Mouse (Mus musculus) embryonic fibroblast, embryonic 13.5 days (primary cell): ENCODE measurements around the gene Fam173a. TPM values are rescaled to one million over a fixed set of nuclear protein-coding genes. Genes with fewer than 3 reads are reported as not detected.

ENCODE experiments used
- H3K27ac ChIP-seq: 2 replicates; pipeline ENCODE4 v1.5.1; 2012; ENCODE audit warnings: low read length, control low read depth, inconsistent platforms; ENCODE audit not compliant: insufficient read depth
- H3K4me1 ChIP-seq: 2 replicates; pipeline ENCODE4 v1.6.1; 2011; ENCODE audit warnings: low read length; ENCODE audit not compliant: control insufficient read depth, insufficient read depth
- H3K4me3 ChIP-seq: 2 replicates; pipeline ENCODE4 v1.5.1; 2011; ENCODE audit warnings: mild to moderate bottlenecking, control low read depth, low read length; ENCODE audit not compliant: insufficient read depth
- CTCF ChIP-seq: IDR thresholded peaks from 2 replicates; pipeline ENCODE4 v1.5.1; 2011; ENCODE audit warnings: mild to moderate bottlenecking, control low read depth, low read length, moderate library complexity, borderline replicate concordance; ENCODE audit not compliant: insufficient read depth
- POLR2A ChIP-seq: IDR thresholded peaks from 2 replicates; pipeline ENCODE4 v1.6.1; 2011; ENCODE audit warnings: low read depth, mild to moderate bottlenecking, control low read depth, low read length, moderate library complexity
- polyA plus RNA-seq: library from polyadenylated mRNA; stranded (reverse); fragments of >200 nt; gene quantifications from 2 replicates; pipeline ENCODE4 v1.2.4, GENCODE M21; 2011; ENCODE audit warnings: low read depth; ENCODE audit not compliant: missing spikeins, insufficient read length

The Fam173a gene
- polyA plus RNA-seq, 1 experiment: 25.4 TPM

DNA sequence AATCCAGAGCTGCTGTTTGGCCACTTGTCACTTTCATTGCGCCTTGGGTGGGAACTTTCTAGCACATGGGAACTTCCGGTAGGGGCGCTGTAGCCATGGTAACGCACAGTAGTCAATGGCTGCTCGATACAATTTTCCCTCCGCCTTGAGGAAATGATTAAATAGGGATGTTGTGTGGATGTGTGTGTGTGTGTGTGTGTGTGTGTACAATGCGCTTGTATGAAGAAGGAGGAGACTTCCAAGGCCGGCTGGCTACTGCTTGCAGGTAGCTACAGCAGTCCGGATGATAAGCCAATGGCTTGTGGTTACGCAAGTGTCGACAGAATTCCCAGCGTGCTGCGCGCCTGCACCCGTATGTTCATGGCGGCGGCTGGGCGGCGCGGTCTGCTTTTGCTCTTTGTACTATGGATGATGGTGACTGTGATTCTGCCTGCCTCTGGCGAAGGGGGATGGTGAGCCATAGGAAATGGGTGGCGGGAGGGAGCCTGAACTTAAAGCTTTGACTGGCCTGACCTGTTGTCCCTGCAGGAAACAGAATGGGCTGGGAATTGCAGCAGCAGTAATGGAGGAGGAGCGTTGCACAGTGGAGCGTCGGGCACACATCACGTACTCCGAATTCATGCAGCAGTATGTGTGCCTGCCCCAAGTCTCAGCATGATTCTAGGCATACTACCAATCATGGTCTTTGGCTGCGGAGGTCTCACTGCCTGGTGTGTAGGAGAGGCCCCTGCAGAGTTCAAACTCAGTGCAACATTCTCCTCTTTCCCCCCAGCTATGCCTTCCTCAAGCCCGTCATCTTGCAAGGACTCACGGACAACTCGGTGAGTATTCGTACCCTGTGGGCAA, 36.2 kb upstream of the Fam173a start, which contains the start of gene Jmjd8:
Gene Jmjd8, plus strand, starts transcription at position 156 of the 846 bp plus-strand sequence.
- Histone ChIP-seq H3K4me1 (peaks cover 7% of the 10 kb centered on the region; the same call in 1 of the 2 replicates), H3K27ac (peak within 1 kb of the TSS; percentile 59), H3K4me3 (peak within 1 kb of the TSS; percentile 44)
- TF ChIP-seq CTCF (peak; percentile 10; the same call in 1 of the 2 replicates), POLR2A (peak; percentile 86)

DNA sequence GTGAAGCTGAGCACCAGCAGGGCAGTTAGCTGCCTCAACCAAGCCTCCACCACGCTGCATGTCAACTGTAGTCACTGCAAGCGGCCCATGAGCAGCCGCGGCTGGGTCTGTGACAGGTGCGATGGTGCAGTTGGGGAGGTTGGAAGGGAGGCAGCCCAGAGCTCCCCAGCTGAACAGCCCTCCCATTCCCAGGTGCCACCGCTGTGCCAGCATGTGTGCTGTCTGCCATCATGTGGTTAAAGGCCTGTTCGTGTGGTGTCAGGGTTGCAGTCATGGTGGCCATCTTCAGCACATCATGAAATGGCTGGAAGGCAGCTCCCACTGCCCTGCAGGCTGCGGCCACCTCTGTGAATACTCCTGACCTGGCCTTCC, 35.5 kb upstream of the Fam173a start:
- TF ChIP-seq POLR2A: no peak
- no peak for TF ChIP-seq CTCF
- peaks cover 7% of the 10 kb centered on the region; the same call in 1 of the 2 replicates for H3K4me1 ChIP-seq
- no peak overlapping the region for H3K27ac ChIP-seq
- H3K4me3 ChIP-seq: no peak overlapping the region

- Histone ChIP-seq H3K4me3 (no peak overlapping the region), H3K4me1 (peaks cover 7% of the 10 kb centered on the region; the same call in 1 of the 2 replicates), H3K27ac (no peak overlapping the region)
- no peak for TF ChIP-seq CTCF
Observed at GRCm38 (mm10) chr17:25827546-25828222, 35.0 kb upstream of the Fam173a start.

DNA sequence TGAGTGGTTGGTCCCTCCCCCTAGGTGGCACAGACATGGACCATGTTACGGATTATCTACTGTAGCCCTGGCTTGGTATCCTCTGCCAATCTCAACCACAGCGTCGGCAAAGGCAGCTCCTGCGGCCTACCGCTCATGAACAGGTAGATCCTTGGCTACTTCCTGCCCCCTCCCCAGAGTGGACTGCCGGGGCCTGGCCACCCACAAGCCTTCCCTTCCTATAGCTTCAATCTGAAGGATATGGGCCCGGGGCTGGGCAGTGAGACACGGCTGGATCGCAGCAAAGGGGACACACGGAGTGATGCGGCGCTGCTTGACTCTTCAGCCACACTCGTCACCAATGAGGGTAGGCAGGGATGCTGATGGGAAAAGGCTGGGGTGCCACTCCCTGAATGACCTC, 34.3 kb upstream of the Fam173a start:
- Histone ChIP-seq H3K4me1 (peaks cover 7% of the 10 kb centered on the region; the same call in 1 of the 2 replicates), H3K4me3 (no peak overlapping the region)
- TF ChIP-seq CTCF (no peak), POLR2A (no peak)

DNA sequence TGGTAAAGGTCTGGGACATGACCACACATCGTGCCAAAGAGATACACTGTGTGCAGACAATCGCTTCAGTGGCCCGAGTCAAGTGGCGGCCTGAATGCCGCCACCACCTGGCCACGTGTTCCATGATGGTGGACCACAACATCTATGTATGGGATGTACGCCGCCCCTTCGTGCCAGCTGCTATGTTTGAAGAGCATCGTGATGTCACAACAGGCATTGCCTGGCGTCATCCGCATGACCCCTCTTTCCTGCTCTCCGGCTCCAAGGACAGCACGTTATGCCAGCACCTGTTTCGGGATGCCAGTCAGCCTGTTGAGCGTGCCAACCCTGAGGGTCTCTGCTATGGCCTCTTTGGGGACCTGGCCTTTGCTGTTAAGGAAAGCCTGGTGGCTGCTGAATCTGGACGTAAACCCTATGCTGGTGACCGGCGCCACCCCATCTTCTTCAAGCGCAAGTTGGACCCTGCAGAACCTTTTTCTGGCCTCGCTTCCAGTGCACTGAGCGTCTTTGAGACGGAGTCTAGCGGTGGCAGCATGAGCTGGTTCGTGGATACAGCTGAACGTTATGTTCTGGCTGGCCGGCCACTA, 33.4 kb upstream of the Fam173a start:
- H3K4me3 ChIP-seq: no peak overlapping the region
- TF ChIP-seq CTCF (no peak), POLR2A (no peak)
- H3K27ac ChIP-seq: no peak overlapping the region
- H3K4me1 ChIP-seq: peaks cover 5% of the 10 kb centered on the region; the same call in 1 of the 2 replicates

More for the DNA sequence above, 34.3 kb upstream of the Fam173a start:
- H3K27ac ChIP-seq: no peak overlapping the region

GRCm38 (mm10) chr17:25825311-25825710, 32.6 kb upstream of the Fam173a start:
- peaks cover 5% of the 10 kb centered on the region; the same call in 1 of the 2 replicates for H3K4me1 ChIP-seq
- H3K4me3 ChIP-seq: no peak overlapping the region
- no peak overlapping the region for H3K27ac ChIP-seq
- TF ChIP-seq CTCF: no peak
- no peak for TF ChIP-seq POLR2A

DNA sequence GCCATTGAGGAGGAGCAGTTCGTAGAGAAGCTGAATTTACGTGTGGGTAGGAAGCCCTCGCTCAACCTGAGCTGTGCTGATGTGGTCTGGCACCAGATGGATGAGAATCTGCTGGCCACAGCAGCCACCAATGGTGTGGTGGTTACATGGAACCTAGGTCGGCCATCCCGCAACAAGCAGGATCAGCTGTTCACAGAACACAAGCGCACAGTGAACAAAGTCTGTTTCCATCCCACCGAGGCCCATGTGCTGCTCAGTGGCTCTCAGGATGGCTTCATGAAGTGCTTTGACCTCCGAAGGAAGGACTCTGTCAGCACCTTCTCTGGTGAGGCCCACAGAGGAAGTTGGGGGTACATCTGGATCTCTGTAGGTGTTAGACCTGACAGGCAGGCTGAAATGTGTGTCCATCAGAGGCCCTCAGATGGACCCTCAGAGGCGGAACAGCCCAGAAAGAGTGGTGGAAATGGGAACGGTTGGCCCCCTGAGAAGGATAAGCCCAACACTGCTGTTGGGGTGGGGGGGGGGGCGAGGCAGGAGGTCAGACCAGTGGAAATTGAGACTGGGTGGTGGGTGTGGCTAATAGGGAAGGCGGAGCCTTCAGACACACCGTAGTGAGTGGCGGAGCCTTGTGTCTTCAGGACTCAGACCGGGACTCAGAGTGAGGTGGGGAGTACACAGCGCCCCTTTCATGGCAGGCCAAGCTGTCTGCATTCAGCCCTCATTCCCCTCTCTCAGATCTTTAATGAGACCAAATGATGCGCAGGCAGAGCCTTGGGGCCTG, 31.9 kb upstream of the Fam173a start:
- Histone ChIP-seq H3K27ac (no peak overlapping the region), H3K4me3 (peak overlapping the region; percentile 82), H3K4me1 (peaks cover 5% of the 10 kb centered on the region; the same call in 1 of the 2 replicates)
- TF ChIP-seq POLR2A: no peak
- TF ChIP-seq CTCF: no peak

DNA sequence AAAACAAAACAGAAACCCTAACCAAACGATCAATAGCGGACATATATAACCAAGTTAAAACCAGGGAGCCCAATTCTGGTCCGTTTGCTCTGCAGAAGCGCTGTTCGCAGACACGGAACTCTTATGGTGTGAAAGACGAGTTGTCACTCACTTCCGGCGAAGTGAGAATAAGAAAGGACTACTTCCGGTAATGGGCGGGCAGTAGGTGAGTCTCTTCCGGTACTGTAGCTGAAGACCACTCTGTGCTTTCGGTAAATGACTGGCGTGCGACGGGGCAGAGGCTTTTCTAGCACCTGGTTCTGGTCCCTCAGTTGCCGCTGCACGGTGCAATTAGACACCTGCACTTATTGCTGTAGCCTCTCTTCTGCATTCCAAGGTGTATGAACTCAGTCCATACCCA, 30.8 kb upstream of the Fam173a start, which contains the start of gene Wdr24:
Gene Wdr24, plus strand, starts transcription at position 176 of the 400 bp plus-strand sequence.
- TF ChIP-seq POLR2A (peak; percentile 71), CTCF (no peak)
- H3K4me3 ChIP-seq: peak within 1 kb of the TSS; percentile 82
- no peak within 1 kb of the TSS for H3K27ac ChIP-seq
- peaks cover 5% of the 10 kb centered on the region; the same call in 1 of the 2 replicates for H3K4me1 ChIP-seq

- Histone ChIP-seq H3K4me1 (peaks cover 1% of the 10 kb centered on the region; the same call in 1 of the 2 replicates), H3K4me3 (no peak overlapping the region), H3K27ac (no peak overlapping the region)
- no peak for TF ChIP-seq POLR2A
- no peak for TF ChIP-seq CTCF
Observed at GRCm38 (mm10) chr17:25818851-25819780, 26.4 kb upstream of the Fam173a start.
